Mouse (Mus musculus) liver, embryonic 13.5 days (tissue): ENCODE results near the gene Ccr9. TPM values are rescaled to one million over a fixed set of nuclear protein-coding genes. Genes with fewer than 3 reads are reported as not detected.

Source experiments
- ATAC-seq: fragments of 200-750 bp; cut with Nextera tagmentation; 2 replicates; pipeline ENCODE4 v1.8.0; 2017; ENCODE audit warnings: low read depth, mild to moderate bottlenecking, moderate number of reproducible peaks, moderate library complexity
- DNase-seq: peaks from one replicate; pipeline ENCODE4 v3.0.0; 2022
- H3K27ac ChIP-seq: fragments of 300-500 bp; sonication (generic); 2 replicates; pipeline ENCODE4 v1.5.1; 2015; ENCODE audit warnings: moderate library complexity, mild to moderate bottlenecking, inconsistent platforms
- H3K27me3 ChIP-seq: fragments of 300-500 bp; sonication (generic); 2 replicates; pipeline ENCODE4 v1.6.1; 2015; ENCODE audit warnings: mild to moderate bottlenecking, inconsistent platforms
- H3K36me3 ChIP-seq: fragments of 300-500 bp; sonication (generic); 2 replicates; pipeline ENCODE4 v1.6.1; 2015; ENCODE audit warnings: mild to moderate bottlenecking, inconsistent platforms
- H3K4me1 ChIP-seq: fragments of 300-500 bp; sonication (generic); replicated peaks from 2 replicates; pipeline ENCODE4 v1.6.1; 2015; ENCODE audit warnings: inconsistent platforms
- H3K4me2 ChIP-seq: fragments of 300-500 bp; sonication (generic); 2 replicates; pipeline ENCODE4 v1.6.1; 2015; ENCODE audit warnings: inconsistent platforms, mild to moderate bottlenecking, moderate library complexity
- H3K4me3 ChIP-seq: fragments of 300-500 bp; sonication (generic); replicated peaks from 2 replicates; pipeline ENCODE4 v1.5.1; 2015; ENCODE audit warnings: mild to moderate bottlenecking, inconsistent platforms
- H3K9ac ChIP-seq: fragments of 300-500 bp; sonication (generic); 2 replicates; pipeline ENCODE4 v1.6.1; 2015; ENCODE audit warnings: mild to moderate bottlenecking, inconsistent platforms
- H3K9me3 ChIP-seq: fragments of 300-500 bp; sonication (generic); replicated peaks from 2 replicates; pipeline ENCODE4 v1.6.1; 2016; ENCODE audit warnings: inconsistent platforms
- WGBS: fragments of 180-500 bp; shearing (Covaris S2); methylation state at CpG from one replicate; pipeline ENCODE4 v1.1.7; 2015; ENCODE audit not compliant: insufficient replicate concordance; 5-methylcytosine and 5-hydroxymethylcytosine counted together
- polyA plus RNA-seq: library from polyadenylated mRNA; unstranded; fragments of >200 nt; fragmentation: Nextera tagmentation; extraction: Ambion mirVana; gene quantifications from 2 replicates; pipeline ENCODE4 v1.2.1, GENCODE M21; 2015

Gene Ccr9
- polyA plus RNA-seq: 0.39 and 0.46 TPM in 2 replicates

GRCm38 (mm10) chr9:123678327-123679105 lies at the start of gene Ccr9, which contains the start of gene Slc6a20a:
Gene Ccr9, plus strand, starts transcription at chr9:123678439.
Gene Slc6a20a, minus strand, starts transcription at chr9:123678885.
- WGBS: 1% methylated on average over 73 of the region's 73 CpGs
- peak within 1 kb of the TSS; percentile 72 for H3K4me3 ChIP-seq
- H3K9ac ChIP-seq: peak within 1 kb of the TSS; percentile 77
- H3K9me3 ChIP-seq: no peaks in the 10 kb centered on the region
- peak within 1 kb of the TSS; percentile 96 for H3K4me2 ChIP-seq
- H3K36me3 ChIP-seq: no peaks in the 10 kb centered on the region
- DNase-seq (peak; percentile 53), ATAC-seq (peak; percentile 95)
- H3K27me3 ChIP-seq: peaks cover 86% of the 10 kb centered on the region
- H3K4me1 ChIP-seq: peaks cover 18% of the 10 kb centered on the region
- no peak within 1 kb of the TSS for H3K27ac ChIP-seq

GRCm38 (mm10) chr9:123631666-123632065 lies 46.6 kb upstream of the Ccr9 start:
- DNase-seq: no peak
- Histone ChIP-seq H3K27ac (no peak overlapping the region), H3K4me3 (no peak overlapping the region), H3K4me1 (no peaks in the 10 kb centered on the region), H3K36me3 (no peaks in the 10 kb centered on the region), H3K9ac (no peak overlapping the region), H3K27me3 (no peaks in the 10 kb centered on the region), H3K4me2 (no peak overlapping the region), H3K9me3 (no peaks in the 10 kb centered on the region)
- ATAC-seq: no peak
- 61% methylated on average over 3 of the region's 3 CpGs for WGBS

- no peak for DNase-seq
- WGBS: 60% methylated on average over 6 of the region's 6 CpGs
- H3K4me3 ChIP-seq: no peak within 1 kb of the TSS
- no peak within 1 kb of the TSS for H3K4me2 ChIP-seq
- no peak for ATAC-seq
- no peak within 1 kb of the TSS for H3K9ac ChIP-seq
- no peak within 1 kb of the TSS for H3K27ac ChIP-seq
- no peaks in the 10 kb centered on the region for H3K27me3 ChIP-seq
- no peaks in the 10 kb centered on the region for H3K36me3 ChIP-seq
- H3K4me1 ChIP-seq: no peaks in the 10 kb centered on the region
- H3K9me3 ChIP-seq: no peaks in the 10 kb centered on the region
These were observed 46.0 kb upstream of the Ccr9 start, which contains the start of gene Slc6a20b for GRCm38 (mm10) chr9:123632281-123632680. Gene Slc6a20b, minus strand, starts transcription at chr9:123632565.

DNA sequence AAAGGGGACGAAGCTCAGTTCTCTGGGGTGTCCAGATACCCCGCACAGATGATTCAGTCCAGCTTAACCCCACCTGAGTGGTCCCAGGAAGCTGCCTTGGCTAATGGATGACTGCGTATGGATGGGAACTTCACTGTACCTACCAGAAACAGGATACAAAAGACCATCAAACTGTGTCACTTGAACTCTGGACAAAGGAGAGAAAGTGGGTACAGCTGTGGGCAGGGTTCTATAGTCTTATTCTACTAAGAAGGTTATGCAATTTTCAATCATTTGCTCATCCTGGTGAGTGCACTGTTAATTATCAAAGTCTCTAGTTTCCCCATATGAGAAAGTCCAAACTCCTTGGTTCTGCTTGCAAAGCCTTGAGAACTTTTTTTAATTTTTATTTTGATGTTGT lies 45.2 kb upstream of the Ccr9 start:
- Histone ChIP-seq H3K27ac (no peak overlapping the region), H3K4me3 (no peak overlapping the region), H3K9ac (no peak overlapping the region), H3K4me2 (no peak overlapping the region), H3K9me3 (no peaks in the 10 kb centered on the region), H3K36me3 (no peaks in the 10 kb centered on the region), H3K4me1 (no peaks in the 10 kb centered on the region), H3K27me3 (no peaks in the 10 kb centered on the region)
- 62% methylated on average over 3 of the region's 3 CpGs for WGBS
- DNase-seq (no peak), ATAC-seq (no peak)

DNA sequence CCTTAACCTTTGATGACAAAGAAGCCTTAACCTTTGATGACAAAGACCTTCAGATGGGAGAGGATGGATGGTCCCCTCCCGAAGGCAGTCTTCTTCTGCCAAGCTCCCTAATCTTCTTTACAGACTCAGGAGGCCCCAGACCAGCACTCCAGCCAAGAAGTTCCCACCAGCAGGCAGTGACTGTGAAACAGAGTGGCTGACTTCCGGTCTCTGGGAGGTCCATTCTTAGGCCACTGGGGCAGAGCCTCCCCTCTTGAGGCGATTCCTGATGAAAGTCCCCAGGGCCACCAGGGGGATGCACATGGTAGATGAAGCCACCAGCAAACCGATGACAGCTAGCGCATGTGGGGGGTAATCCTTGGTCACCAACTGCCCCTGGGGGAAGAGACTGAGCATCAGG lies 41.5 kb upstream of the Ccr9 start:
- no peak overlapping the region for H3K4me3 ChIP-seq
- H3K9ac ChIP-seq: no peak overlapping the region
- WGBS: 57% methylated on average over 5 of the region's 5 CpGs
- no peak for ATAC-seq
- H3K36me3 ChIP-seq: no peaks in the 10 kb centered on the region
- no peaks in the 10 kb centered on the region for H3K9me3 ChIP-seq
- no peaks in the 10 kb centered on the region for H3K27me3 ChIP-seq
- no peak for DNase-seq
- H3K4me1 ChIP-seq: no peaks in the 10 kb centered on the region
- H3K4me2 ChIP-seq: no peak overlapping the region
- H3K27ac ChIP-seq: no peak overlapping the region

- ATAC-seq: no peak
- H3K36me3 ChIP-seq: no peaks in the 10 kb centered on the region
- no peak overlapping the region for H3K4me2 ChIP-seq
- H3K9ac ChIP-seq: no peak overlapping the region
- DNase-seq: no peak
- no peak overlapping the region for H3K4me3 ChIP-seq
- H3K27ac ChIP-seq: no peak overlapping the region
- no peaks in the 10 kb centered on the region for H3K27me3 ChIP-seq
- no peaks in the 10 kb centered on the region for H3K4me1 ChIP-seq
- H3K9me3 ChIP-seq: no peaks in the 10 kb centered on the region
These were observed 40.0 kb upstream of the Ccr9 start for GRCm38 (mm10) chr9:123638231-123638630.

DNA sequence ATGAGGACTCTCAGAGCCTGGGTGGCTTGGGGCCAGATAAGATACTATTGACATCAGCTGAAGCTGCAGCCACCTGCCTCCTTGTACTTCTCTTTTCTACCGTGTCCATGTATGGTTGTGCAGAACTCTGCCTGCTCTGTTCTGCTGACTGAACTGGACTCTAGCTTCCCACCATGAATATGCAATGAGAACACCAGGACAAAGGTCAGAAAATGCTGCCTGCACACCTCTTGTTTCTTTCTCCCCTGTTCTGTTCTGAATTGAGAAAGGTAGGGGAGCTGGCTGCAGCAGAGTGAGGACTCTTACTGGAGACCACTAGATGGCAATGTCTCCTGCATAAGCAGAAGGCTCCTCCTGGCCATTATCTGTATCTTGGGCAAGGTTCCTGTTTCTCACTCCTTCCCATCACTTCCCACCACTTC lies 39.6 kb upstream of the Ccr9 start:
- no peaks in the 10 kb centered on the region for H3K27me3 ChIP-seq
- ATAC-seq: no peak
- H3K27ac ChIP-seq: no peak overlapping the region
- no peak overlapping the region for H3K4me3 ChIP-seq
- H3K4me2 ChIP-seq: no peak overlapping the region
- H3K36me3 ChIP-seq: no peaks in the 10 kb centered on the region
- H3K9ac ChIP-seq: no peak overlapping the region
- WGBS: 17% methylated on average over 1 of the region's 1 CpGs
- no peak for DNase-seq
- H3K9me3 ChIP-seq: no peaks in the 10 kb centered on the region
- no peaks in the 10 kb centered on the region for H3K4me1 ChIP-seq

- H3K36me3 ChIP-seq: no peaks in the 10 kb centered on the region
- no peak overlapping the region for H3K9ac ChIP-seq
- no peaks in the 10 kb centered on the region for H3K4me1 ChIP-seq
- no peak overlapping the region for H3K4me3 ChIP-seq
- H3K9me3 ChIP-seq: no peaks in the 10 kb centered on the region
- no peaks in the 10 kb centered on the region for H3K27me3 ChIP-seq
- 44% methylated on average over 1 of the region's 1 CpGs for WGBS
- H3K4me2 ChIP-seq: no peak overlapping the region
- DNase-seq: no peak
- no peak for ATAC-seq
- H3K27ac ChIP-seq: no peak overlapping the region
These were observed 38.1 kb upstream of the Ccr9 start for GRCm38 (mm10) chr9:123640106-123640505.

- DNase-seq: no peak
- Histone ChIP-seq H3K27me3 (no peaks in the 10 kb centered on the region), H3K36me3 (no peaks in the 10 kb centered on the region), H3K9ac (no peak overlapping the region), H3K4me2 (no peak overlapping the region), H3K9me3 (no peaks in the 10 kb centered on the region), H3K4me3 (no peak overlapping the region), H3K27ac (no peak overlapping the region), H3K4me1 (no peaks in the 10 kb centered on the region)
- ATAC-seq: no peak
- 58% methylated on average over 2 of the region's 2 CpGs for WGBS
These were observed 28.3 kb upstream of the Ccr9 start for GRCm38 (mm10) chr9:123649785-123650511.

DNA sequence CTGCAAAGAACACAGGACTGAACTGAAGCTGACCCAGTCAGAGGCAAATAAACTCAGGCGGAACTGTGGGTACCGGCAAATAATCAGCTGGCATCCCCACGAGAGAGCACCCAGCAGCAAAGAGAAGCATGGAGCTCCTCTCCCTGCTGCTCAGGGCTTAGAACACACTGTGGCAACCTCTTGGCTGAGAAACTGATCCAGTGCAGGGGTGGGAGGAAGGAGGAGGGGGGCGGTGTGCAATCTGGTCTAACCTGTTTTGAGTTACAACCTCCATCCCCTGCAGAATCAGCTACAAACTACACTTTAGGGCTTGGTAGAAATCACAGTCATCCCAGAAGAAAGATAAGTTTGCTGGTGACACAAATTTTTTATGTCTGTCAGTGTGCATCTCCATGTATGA lies 26.9 kb upstream of the Ccr9 start:
- Histone ChIP-seq H3K27me3 (no peaks in the 10 kb centered on the region), H3K4me2 (no peak overlapping the region), H3K36me3 (no peaks in the 10 kb centered on the region), H3K9me3 (no peaks in the 10 kb centered on the region), H3K9ac (no peak overlapping the region), H3K4me1 (no peaks in the 10 kb centered on the region), H3K27ac (no peak overlapping the region), H3K4me3 (no peak overlapping the region)
- WGBS: 51% methylated on average over 4 of the region's 4 CpGs
- DNase-seq (no peak), ATAC-seq (no peak)

DNA sequence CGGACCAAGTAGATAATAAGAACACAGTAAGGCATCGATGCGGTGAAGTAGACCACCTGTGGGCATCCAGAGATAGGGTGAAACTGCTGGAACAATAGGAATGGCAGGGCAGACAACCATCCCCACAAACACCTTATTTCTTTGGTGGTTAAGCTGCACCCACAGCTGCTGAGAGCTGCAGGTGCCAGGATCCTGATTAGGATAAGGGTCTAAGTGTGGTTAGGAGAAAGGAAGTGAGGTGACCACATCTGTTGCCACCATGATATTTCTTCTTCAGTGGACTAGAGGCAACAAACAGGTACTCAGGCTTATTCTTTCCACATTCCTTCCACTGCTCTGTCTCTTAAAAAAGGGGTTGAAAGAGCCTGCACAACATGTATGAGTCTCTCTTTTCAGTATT lies 20.8 kb upstream of the Ccr9 start:
- 22% methylated on average over 3 of the region's 3 CpGs for WGBS
- no peak overlapping the region for H3K4me2 ChIP-seq

More for the DNA sequence above, 20.8 kb upstream of the Ccr9 start:
- H3K4me1 ChIP-seq: no peaks in the 10 kb centered on the region
- no peaks in the 10 kb centered on the region for H3K9me3 ChIP-seq
- H3K36me3 ChIP-seq: no peaks in the 10 kb centered on the region
- H3K9ac ChIP-seq: no peak overlapping the region
- H3K4me3 ChIP-seq: no peak overlapping the region
- H3K27ac ChIP-seq: no peak overlapping the region
- DNase-seq: no peak
- no peak for ATAC-seq
- no peaks in the 10 kb centered on the region; the same call in 1 of the 2 replicates for H3K27me3 ChIP-seq
